Mouse (Mus musculus): Measurements from ENCODE around the gene Zfp322a. TPM values are rescaled to one million over a fixed set of nuclear protein-coding genes. Genes with fewer than 3 reads are reported as not detected.

Zfp322a gene
- 27.1 and 30.9 TPM in 2 replicates for polyA plus RNA-seq (2015; fragmentation: Nextera tagmentation; extraction: Ambion mirVana)

DNA sequence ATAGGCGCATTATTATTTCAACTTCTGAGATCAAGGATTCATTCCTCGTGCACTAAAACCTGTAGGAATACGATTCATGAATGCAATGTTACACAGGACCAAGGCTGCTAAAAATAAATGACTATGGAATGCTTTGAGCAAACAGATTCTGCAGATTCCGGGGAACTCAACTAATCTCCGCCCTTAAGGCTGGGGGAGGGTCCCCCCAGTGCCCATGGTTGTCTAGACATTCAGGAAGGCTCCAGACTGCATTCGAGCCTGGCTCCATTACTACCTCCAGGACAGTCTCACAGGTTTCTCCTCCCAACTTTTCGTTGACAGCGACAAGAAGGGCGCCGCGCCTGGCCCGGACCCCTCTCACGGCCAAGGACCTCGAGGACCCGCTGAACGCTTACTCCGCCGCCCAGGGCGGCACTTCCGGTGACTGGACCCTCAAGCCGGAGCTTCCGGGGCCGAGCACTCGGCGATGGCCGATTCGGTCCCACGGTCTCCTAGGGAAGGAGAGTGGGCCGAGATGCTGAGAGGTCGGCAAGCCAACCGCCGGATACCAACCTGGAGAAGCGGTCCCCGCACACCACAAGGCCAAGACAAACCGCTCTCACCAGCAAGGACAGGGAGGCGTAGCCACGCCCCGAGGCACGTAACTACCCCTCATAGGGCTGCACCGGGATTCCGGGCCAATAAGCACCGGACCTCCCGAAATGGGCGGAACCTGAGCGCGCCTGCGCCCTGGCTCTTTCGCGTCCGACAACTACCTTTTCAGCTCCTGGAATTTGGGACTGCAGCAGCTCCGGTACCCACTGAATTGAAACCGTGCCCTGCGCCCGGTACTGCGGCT lies at the start of gene Zfp322a:
Gene Zfp322a, minus strand, starts transcription at position 626 of the 838 bp plus-strand sequence.
- 1% methylated on average over 55 of the region's 55 CpGs for WGBS
- TF ChIP-seq EP300 (IDR thresholded peaks at IDR 0.05): 0 out of 2 replicates have a peak, but pooled peaks have one; percentile 23
- no peak for TF ChIP-seq CTCF (IDR thresholded peaks at IDR 0.05)
- Histone ChIP-seq H3K9ac (replicated peaks; ENCODE audit: low read depth) (peak within 1 kb of the TSS; percentile 54), H3K4me2 (replicated peaks; ENCODE audit: low read depth, low read length) (peak within 1 kb of the TSS; percentile 68), H3K27ac (ENCODE audit: low read length) (peak within 1 kb of the TSS; percentile 85), H3K4me3 (ENCODE audit: low read depth, low read length) (peak within 1 kb of the TSS; percentile 62), H3K4me1 (ENCODE audit: insufficient read depth, low read depth, low read length) (peaks cover 6% of the 10 kb centered on the region), H3K9me3 (ENCODE audit: low read length) (no peaks in the 10 kb centered on the region), H3K36me3 (ENCODE audit: insufficient read depth, low read length) (no peaks in the 10 kb centered on the region), H3K27me3 (replicated peaks; ENCODE audit: insufficient read depth, low read length) (no peaks in the 10 kb centered on the region)
- DNase-seq (ENCODE audit: low spot score): peak; percentile 98
- ATAC-seq: peak; percentile 100

- Histone ChIP-seq H3K4me1 (ENCODE audit: insufficient read depth, low read depth, low read length) (peaks cover 3% of the 10 kb centered on the region; the same call in 1 of the 2 replicates), H3K36me3 (ENCODE audit: insufficient read depth, low read length) (no peaks in the 10 kb centered on the region), H3K4me3 (ENCODE audit: low read depth, low read length) (peak overlapping the region; percentile 10; the same call in 1 of the 2 replicates), H3K9ac (replicated peaks; ENCODE audit: low read depth) (no peak overlapping the region), H3K27ac (ENCODE audit: low read length) (no peak overlapping the region), H3K27me3 (replicated peaks; ENCODE audit: insufficient read depth, low read length) (no peaks in the 10 kb centered on the region), H3K9me3 (ENCODE audit: low read length) (no peaks in the 10 kb centered on the region), H3K4me2 (replicated peaks; ENCODE audit: low read depth, low read length) (peak overlapping the region; percentile 43; the same call in 1 of the 2 replicates)
- no peak for DNase-seq (ENCODE audit: low spot score)
- 4% methylated on average over 28 of the region's 28 CpGs for WGBS
- ATAC-seq: no peak
- no peak for TF ChIP-seq CTCF (IDR thresholded peaks at IDR 0.05)
- no peak for TF ChIP-seq EP300 (IDR thresholded peaks at IDR 0.05)
Observed at GRCm38 (mm10) chr13:23412630-23413521, 43.9 kb upstream of the Zfp322a start.

DNA sequence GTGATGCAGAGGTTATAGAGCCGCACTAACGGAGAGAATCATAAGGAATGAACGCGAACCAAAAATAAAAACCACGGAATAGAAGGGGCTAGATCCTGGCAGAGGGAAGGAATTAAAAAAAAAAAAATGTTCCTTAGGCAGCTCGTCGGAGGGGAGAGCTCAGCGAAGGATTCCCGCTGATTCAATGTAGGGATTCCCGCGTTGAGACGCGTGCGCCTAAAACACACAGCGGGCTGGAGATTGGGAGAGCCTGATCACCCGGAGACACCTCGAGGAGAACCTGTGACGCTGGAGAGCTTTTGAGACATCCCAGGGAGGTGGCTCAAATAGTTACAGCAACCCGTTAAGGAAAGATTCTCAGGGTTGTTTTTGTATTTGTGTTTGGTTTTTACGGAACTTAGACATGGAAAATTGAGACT lies 43.2 kb upstream of the Zfp322a start:
- Histone ChIP-seq H3K27me3 (replicated peaks; ENCODE audit: insufficient read depth, low read length) (no peaks in the 10 kb centered on the region), H3K27ac (ENCODE audit: low read length) (no peak overlapping the region), H3K4me1 (ENCODE audit: insufficient read depth, low read depth, low read length) (peaks cover 3% of the 10 kb centered on the region; the same call in 1 of the 2 replicates), H3K4me3 (ENCODE audit: low read depth, low read length) (peak overlapping the region; percentile 10; the same call in 1 of the 2 replicates), H3K4me2 (replicated peaks; ENCODE audit: low read depth, low read length) (peak overlapping the region; percentile 43), H3K36me3 (ENCODE audit: insufficient read depth, low read length) (no peaks in the 10 kb centered on the region), H3K9me3 (ENCODE audit: low read length) (no peaks in the 10 kb centered on the region), H3K9ac (replicated peaks; ENCODE audit: low read depth) (no peak overlapping the region)
- under 1% methylated on average over 20 of the region's 20 CpGs for WGBS
- DNase-seq (ENCODE audit: low spot score) (no peak), ATAC-seq (no peak)
- TF ChIP-seq CTCF (IDR thresholded peaks at IDR 0.05) (no peak), EP300 (IDR thresholded peaks at IDR 0.05) (no peak)

DNA sequence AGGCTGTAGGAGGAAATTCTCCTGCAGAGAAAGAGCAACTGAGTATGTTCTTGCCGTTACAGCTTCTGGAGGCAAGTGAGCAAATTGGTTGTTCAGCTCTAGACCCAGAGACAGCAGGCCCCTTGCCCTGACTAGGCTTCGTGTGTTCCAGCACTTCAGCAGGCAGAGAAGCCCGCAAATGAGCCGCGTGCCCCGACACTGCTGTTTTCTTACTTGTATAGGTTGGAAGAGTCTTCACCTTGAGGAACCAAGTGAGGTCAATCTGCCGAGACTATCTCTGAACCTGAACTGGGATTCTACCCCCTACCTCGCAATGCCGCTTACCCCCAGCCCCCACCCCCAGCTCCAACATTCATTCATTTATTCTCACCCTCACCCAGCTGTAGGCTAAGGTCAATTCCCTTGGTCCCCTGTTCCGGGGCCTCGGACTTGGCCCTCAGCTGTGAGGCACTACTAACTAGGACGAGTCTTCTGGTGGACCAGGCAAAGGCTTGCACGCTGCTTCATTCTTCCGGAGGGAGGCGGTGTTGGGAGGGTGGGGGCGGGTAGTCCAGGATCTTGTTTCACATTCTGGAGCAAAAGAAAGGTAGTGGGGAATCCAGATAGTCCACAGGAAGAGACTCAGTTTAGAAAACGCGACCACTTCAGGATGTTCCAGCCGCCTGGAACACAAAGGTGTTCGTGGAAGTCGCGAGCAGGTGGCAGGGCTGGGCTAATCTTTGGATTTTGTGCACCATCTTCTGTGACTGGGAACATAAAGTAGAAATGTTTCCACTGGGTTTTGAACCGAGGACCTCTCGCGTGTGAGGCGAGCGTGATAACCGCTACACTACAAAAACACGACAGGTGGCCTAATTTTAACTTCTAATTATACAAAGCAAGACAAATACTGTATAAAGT lies 42.6 kb upstream of the Zfp322a start:
- ATAC-seq: no peak
- no peaks in the 10 kb centered on the region for H3K27me3 ChIP-seq (replicated peaks; ENCODE audit: insufficient read depth, low read length)
- no peak for TF ChIP-seq CTCF (IDR thresholded peaks at IDR 0.05)
- TF ChIP-seq EP300 (IDR thresholded peaks at IDR 0.05): no peak
- H3K36me3 ChIP-seq (ENCODE audit: insufficient read depth, low read length): no peaks in the 10 kb centered on the region
- no peak overlapping the region for H3K27ac ChIP-seq (ENCODE audit: low read length)
- 8% methylated on average over 29 of the region's 29 CpGs for WGBS
- DNase-seq (ENCODE audit: low spot score): no peak
- H3K9me3 ChIP-seq (ENCODE audit: low read length): no peaks in the 10 kb centered on the region
- peak overlapping the region; percentile 10; the same call in 1 of the 2 replicates for H3K4me3 ChIP-seq (ENCODE audit: low read depth, low read length)
- no peak overlapping the region for H3K9ac ChIP-seq (replicated peaks; ENCODE audit: low read depth)
- H3K4me2 ChIP-seq (replicated peaks; ENCODE audit: low read depth, low read length): peak overlapping the region; percentile 43
- peaks cover 3% of the 10 kb centered on the region; the same call in 1 of the 2 replicates for H3K4me1 ChIP-seq (ENCODE audit: insufficient read depth, low read depth, low read length)

DNA sequence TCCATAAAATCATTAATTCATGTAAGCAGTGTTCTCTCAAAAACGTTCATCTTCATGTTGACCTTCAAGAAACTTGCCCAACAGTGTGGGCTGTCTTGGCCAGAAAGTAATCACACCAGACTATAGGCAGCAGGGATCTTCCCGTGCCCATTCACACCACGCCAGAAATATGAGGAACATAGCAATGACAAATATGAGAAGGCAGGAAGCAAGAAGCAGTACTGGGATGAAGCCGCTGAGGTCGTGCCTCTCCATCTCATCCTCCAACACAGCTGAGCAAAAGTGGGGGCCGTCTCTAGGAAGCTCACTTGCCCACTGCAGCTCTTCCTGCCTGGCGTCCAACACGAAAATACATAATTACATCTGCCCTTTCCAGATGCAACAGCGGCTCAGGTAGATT lies 41.6 kb upstream of the Zfp322a start:
- H3K36me3 ChIP-seq (ENCODE audit: insufficient read depth, low read length): no peaks in the 10 kb centered on the region
- TF ChIP-seq CTCF (IDR thresholded peaks at IDR 0.05) (no peak), EP300 (IDR thresholded peaks at IDR 0.05) (no peak)
- H3K4me1 ChIP-seq (ENCODE audit: insufficient read depth, low read depth, low read length): peaks cover 3% of the 10 kb centered on the region; the same call in 1 of the 2 replicates
- no peak overlapping the region for H3K27ac ChIP-seq (ENCODE audit: low read length)
- no peaks in the 10 kb centered on the region for H3K9me3 ChIP-seq (ENCODE audit: low read length)
- H3K27me3 ChIP-seq (replicated peaks; ENCODE audit: insufficient read depth, low read length): no peaks in the 10 kb centered on the region
- 54% methylated on average over 9 of the region's 9 CpGs for WGBS
- no peak overlapping the region for H3K4me2 ChIP-seq (replicated peaks; ENCODE audit: low read depth, low read length)
- DNase-seq (ENCODE audit: low spot score) (no peak), ATAC-seq (no peak)
- no peak overlapping the region for H3K4me3 ChIP-seq (ENCODE audit: low read depth, low read length)
- H3K9ac ChIP-seq (replicated peaks; ENCODE audit: low read depth): no peak overlapping the region

Measured in lung, postnatal 0 days (tissue).